Mouse (Mus musculus): Measurements from ENCODE around the gene Adarb1. TPM values are rescaled to one million over a fixed set of nuclear protein-coding genes. Genes with fewer than 3 reads are reported as not detected.

The Adarb1 gene
- polyA plus RNA-seq (2012) = 0.53 and 1.1 TPM in 2 replicates

DNA sequence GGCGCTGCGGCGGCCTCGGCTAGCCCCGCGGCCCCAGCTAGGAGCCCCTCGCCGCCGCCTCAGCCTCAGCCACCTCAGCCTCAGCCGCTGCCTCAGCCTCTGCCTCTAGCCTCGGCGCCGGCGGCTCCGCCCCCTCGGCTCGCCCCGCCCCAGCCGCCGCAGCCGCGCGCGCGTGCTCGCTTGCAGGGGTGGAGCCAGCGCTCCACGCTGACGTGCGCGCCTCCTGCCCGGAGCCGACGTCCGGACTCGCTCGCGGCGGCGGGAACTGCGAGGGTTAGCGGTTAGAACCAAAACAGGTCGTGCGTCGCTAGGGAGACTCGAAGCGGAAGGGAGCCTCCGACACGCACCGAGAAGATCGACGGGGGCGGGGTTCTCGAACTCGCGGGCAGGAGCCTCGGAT is at the start of gene Adarb1:
Gene Adarb1 (minus strand): TSS at position 133 of the 400 bp plus-strand sequence.

DNA sequence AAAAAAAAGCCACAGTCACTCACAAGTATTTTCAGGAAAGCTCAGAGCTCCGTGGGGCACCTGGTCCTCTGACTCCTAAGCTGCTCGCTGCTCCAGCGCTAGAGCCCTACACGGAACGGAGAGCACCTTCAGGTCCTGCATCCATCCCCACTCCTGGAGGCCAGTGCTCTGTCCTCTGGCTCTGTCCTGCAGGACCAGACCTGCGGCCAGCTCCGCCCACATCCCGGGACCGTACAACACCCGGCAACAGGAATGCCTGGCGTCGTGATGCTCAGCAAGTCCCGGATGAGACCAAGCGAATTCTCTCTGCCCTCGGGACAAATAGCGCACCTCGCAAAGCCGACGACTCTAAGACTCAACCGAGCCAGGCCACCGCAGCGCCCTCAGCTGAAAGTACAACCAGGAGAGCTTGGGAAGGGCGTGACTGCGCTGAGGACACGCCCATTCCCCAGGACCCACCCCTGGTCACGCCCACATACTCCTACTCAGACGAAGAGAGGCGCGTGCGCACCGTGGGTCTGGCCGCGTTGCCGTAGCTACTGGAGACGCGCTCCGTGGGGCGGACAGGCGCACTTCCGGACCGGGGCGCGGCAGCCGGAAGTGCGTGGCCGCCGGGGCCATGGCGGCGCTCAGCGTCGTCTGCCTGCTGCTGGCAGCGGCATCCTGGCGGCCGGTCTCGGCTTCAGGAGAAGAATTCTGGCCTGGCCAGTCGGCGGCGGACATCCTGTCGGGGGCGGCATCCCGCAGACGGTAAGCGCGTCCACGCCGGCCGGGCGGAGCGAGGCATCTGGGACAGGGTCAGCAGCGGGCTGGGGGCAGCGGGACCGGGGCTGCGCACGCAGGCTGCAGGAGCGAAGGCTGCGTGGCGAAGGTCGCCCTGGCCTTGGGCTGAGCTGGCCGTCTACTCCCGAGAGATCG is 159.1 kb downstream of the Adarb1 start, which contains the start of gene Pofut2:
Gene Pofut2 (plus strand): TSS at position 515 of the 918 bp plus-strand sequence.

Other genes starting within 250 kb of the Adarb1 start
- gene Pofut2, start 159.1 kb downstream of the Adarb1 start, polyA plus RNA-seq (2012) = 64.4 and 64.6 TPM in 2 replicates
- 75.0 and 77.7 TPM in 2 replicates for gene Fam207a, start 97.5 kb upstream of the Adarb1 start, polyA plus RNA-seq (2012)
- gene Itgb2, start 112.0 kb upstream of the Adarb1 start, polyA plus RNA-seq (2012) = 23.7 and 24.8 TPM in 2 replicates
- gene Pttg1ip, start 163.4 kb upstream of the Adarb1 start, polyA plus RNA-seq (2012) = 119 and 164 TPM in 2 replicates
- gene Sumo3, start 187.8 kb upstream of the Adarb1 start, polyA plus RNA-seq (2012) = 207 and 270 TPM in 2 replicates
- 2.6 TPM in 1 of 2 replicates, not detected in the other for gene Gm49325, start 187.9 kb upstream of the Adarb1 start, polyA plus RNA-seq (2012)
- gene Ube2g2, start 204.0 kb upstream of the Adarb1 start, polyA plus RNA-seq (2012) = 43.2 and 45.3 TPM in 2 replicates